Mouse (Mus musculus): ENCODE results near the gene Gm47791. TPM values are rescaled to one million over a fixed set of nuclear protein-coding genes. Genes with fewer than 3 reads are reported as not detected.
A peak's percentile ranks its signal among the peaks of the same experiment; 100 is the strongest.

The Gm47791 gene
- polyA plus RNA-seq, 1 experiment from 2014 or later = not detected

- Histone ChIP-seq H3K36me3 (ENCODE audit: control insufficient read depth, insufficient read depth) (no peaks in the 10 kb centered on the region), H3K9ac (replicated peaks; ENCODE audit: low read depth, low read length) (no peak overlapping the region), H3K27ac (ENCODE audit: low read length) (no peak overlapping the region), H3K4me3 (replicated peaks; ENCODE audit: low read length) (no peak overlapping the region), H3K9me3 (ENCODE audit: control insufficient read depth, low read length) (no peaks in the 10 kb centered on the region), H3K27me3 (replicated peaks; ENCODE audit: control insufficient read depth, insufficient read depth, low read length) (no peaks in the 10 kb centered on the region), H3K4me1 (replicated peaks; ENCODE audit: control insufficient read depth, insufficient read depth, low read length) (no peaks in the 10 kb centered on the region), H3K4me2 (ENCODE audit: low read length) (no peak overlapping the region)
- 100% methylated on average over 1 of the region's 1 CpGs for WGBS
- ATAC-seq = no peak
Measured at GRCm38 (mm10) chr1:82804059-82804458, 33.0 kb upstream of the Gm47791 start.

GRCm38 (mm10) chr1:82803608-82804007 is 32.6 kb upstream of the Gm47791 start:
- 78% methylated on average over 7 of the region's 7 CpGs for WGBS
- Histone ChIP-seq H3K4me3 (replicated peaks; ENCODE audit: low read length) (no peak overlapping the region), H3K36me3 (ENCODE audit: control insufficient read depth, insufficient read depth) (no peaks in the 10 kb centered on the region), H3K4me2 (ENCODE audit: low read length) (no peak overlapping the region), H3K27me3 (replicated peaks; ENCODE audit: control insufficient read depth, insufficient read depth, low read length) (no peaks in the 10 kb centered on the region), H3K4me1 (replicated peaks; ENCODE audit: control insufficient read depth, insufficient read depth, low read length) (no peaks in the 10 kb centered on the region), H3K9me3 (ENCODE audit: control insufficient read depth, low read length) (no peaks in the 10 kb centered on the region), H3K9ac (replicated peaks; ENCODE audit: low read depth, low read length) (no peak overlapping the region), H3K27ac (ENCODE audit: low read length) (no peak overlapping the region)
- ATAC-seq = no peak

- 0 out of 2 replicates have a peak, but pooled peaks have one; percentile 37 for ATAC-seq
- H3K27me3 ChIP-seq (replicated peaks; ENCODE audit: control insufficient read depth, insufficient read depth, low read length) = no peaks in the 10 kb centered on the region
- H3K27ac ChIP-seq (ENCODE audit: low read length) = no peak overlapping the region
- no peaks in the 10 kb centered on the region for H3K9me3 ChIP-seq (ENCODE audit: control insufficient read depth, low read length)
- H3K4me1 ChIP-seq (replicated peaks; ENCODE audit: control insufficient read depth, insufficient read depth, low read length) = no peaks in the 10 kb centered on the region
- no peak overlapping the region for H3K4me3 ChIP-seq (replicated peaks; ENCODE audit: low read length)
- H3K36me3 ChIP-seq (ENCODE audit: control insufficient read depth, insufficient read depth) = no peaks in the 10 kb centered on the region
- WGBS = 68% methylated on average over 12 of the region's 12 CpGs
- no peak overlapping the region for H3K4me2 ChIP-seq (ENCODE audit: low read length)
- no peak overlapping the region for H3K9ac ChIP-seq (replicated peaks; ENCODE audit: low read depth, low read length)
Measured at GRCm38 (mm10) chr1:82801105-82801783, 30.2 kb upstream of the Gm47791 start.

- no peaks in the 10 kb centered on the region for H3K9me3 ChIP-seq (ENCODE audit: control insufficient read depth, low read length)
- H3K36me3 ChIP-seq (ENCODE audit: control insufficient read depth, insufficient read depth) = no peaks in the 10 kb centered on the region
- H3K27me3 ChIP-seq (replicated peaks; ENCODE audit: control insufficient read depth, insufficient read depth, low read length) = no peaks in the 10 kb centered on the region
- no peak overlapping the region for H3K9ac ChIP-seq (replicated peaks; ENCODE audit: low read depth, low read length)
- H3K4me1 ChIP-seq (replicated peaks; ENCODE audit: control insufficient read depth, insufficient read depth, low read length) = no peaks in the 10 kb centered on the region
- no peak for ATAC-seq
- H3K4me2 ChIP-seq (ENCODE audit: low read length) = no peak overlapping the region
- no peak overlapping the region for H3K27ac ChIP-seq (ENCODE audit: low read length)
- 79% methylated on average over 4 of the region's 4 CpGs for WGBS
- no peak overlapping the region for H3K4me3 ChIP-seq (replicated peaks; ENCODE audit: low read length)
Measured at GRCm38 (mm10) chr1:82798922-82799321, 27.9 kb upstream of the Gm47791 start.

- H3K4me2 ChIP-seq (ENCODE audit: low read length) = no peak overlapping the region
- H3K27me3 ChIP-seq (replicated peaks; ENCODE audit: control insufficient read depth, insufficient read depth, low read length) = no peaks in the 10 kb centered on the region
- no peaks in the 10 kb centered on the region for H3K4me1 ChIP-seq (replicated peaks; ENCODE audit: control insufficient read depth, insufficient read depth, low read length)
- no peaks in the 10 kb centered on the region for H3K9me3 ChIP-seq (ENCODE audit: control insufficient read depth, low read length)
- H3K9ac ChIP-seq (replicated peaks; ENCODE audit: low read depth, low read length) = no peak overlapping the region
- WGBS = 71% methylated on average over 5 of the region's 5 CpGs
- H3K4me3 ChIP-seq (replicated peaks; ENCODE audit: low read length) = no peak overlapping the region
- no peak for ATAC-seq
- no peak overlapping the region for H3K27ac ChIP-seq (ENCODE audit: low read length)
- H3K36me3 ChIP-seq (ENCODE audit: control insufficient read depth, insufficient read depth) = no peaks in the 10 kb centered on the region
Measured at GRCm38 (mm10) chr1:82798304-82798703, 27.3 kb upstream of the Gm47791 start.

GRCm38 (mm10) chr1:82797088-82797487 is 26.0 kb upstream of the Gm47791 start:
- no peak for ATAC-seq

GRCm38 (mm10) chr1:82795702-82796443 is 24.8 kb upstream of the Gm47791 start:
- H3K27ac ChIP-seq (ENCODE audit: low read length) = no peak overlapping the region
- 88% methylated on average over 18 of the region's 18 CpGs for WGBS
- H3K4me3 ChIP-seq (replicated peaks; ENCODE audit: low read length) = no peak overlapping the region
- H3K9me3 ChIP-seq (ENCODE audit: control insufficient read depth, low read length) = no peaks in the 10 kb centered on the region
- no peak overlapping the region for H3K9ac ChIP-seq (replicated peaks; ENCODE audit: low read depth, low read length)
- no peak for ATAC-seq
- peaks cover 4% of the 10 kb centered on the region for H3K4me1 ChIP-seq (replicated peaks; ENCODE audit: control insufficient read depth, insufficient read depth, low read length)
- H3K4me2 ChIP-seq (ENCODE audit: low read length) = no peak overlapping the region
- no peaks in the 10 kb centered on the region for H3K36me3 ChIP-seq (ENCODE audit: control insufficient read depth, insufficient read depth)
- no peaks in the 10 kb centered on the region for H3K27me3 ChIP-seq (replicated peaks; ENCODE audit: control insufficient read depth, insufficient read depth, low read length)

More at GRCm38 (mm10) chr1:82797088-82797487, 26.0 kb upstream of the Gm47791 start:
- no peaks in the 10 kb centered on the region for H3K9me3 ChIP-seq (ENCODE audit: control insufficient read depth, low read length)
- H3K27ac ChIP-seq (ENCODE audit: low read length) = no peak overlapping the region
- no peaks in the 10 kb centered on the region for H3K27me3 ChIP-seq (replicated peaks; ENCODE audit: control insufficient read depth, insufficient read depth, low read length)
- no peak overlapping the region for H3K9ac ChIP-seq (replicated peaks; ENCODE audit: low read depth, low read length)
- no peaks in the 10 kb centered on the region for H3K36me3 ChIP-seq (ENCODE audit: control insufficient read depth, insufficient read depth)
- no peak overlapping the region for H3K4me3 ChIP-seq (replicated peaks; ENCODE audit: low read length)
- no peaks in the 10 kb centered on the region for H3K4me1 ChIP-seq (replicated peaks; ENCODE audit: control insufficient read depth, insufficient read depth, low read length)
- no peak overlapping the region for H3K4me2 ChIP-seq (ENCODE audit: low read length)
- 94% methylated on average over 4 of the region's 4 CpGs for WGBS

GRCm38 (mm10) chr1:82795211-82795610 is 24.2 kb upstream of the Gm47791 start:
- Histone ChIP-seq H3K4me1 (replicated peaks; ENCODE audit: control insufficient read depth, insufficient read depth, low read length) (peaks cover 8% of the 10 kb centered on the region), H3K36me3 (ENCODE audit: control insufficient read depth, insufficient read depth) (no peaks in the 10 kb centered on the region), H3K27me3 (replicated peaks; ENCODE audit: control insufficient read depth, insufficient read depth, low read length) (no peaks in the 10 kb centered on the region), H3K4me2 (ENCODE audit: low read length) (no peak overlapping the region), H3K9me3 (ENCODE audit: control insufficient read depth, low read length) (no peaks in the 10 kb centered on the region), H3K9ac (replicated peaks; ENCODE audit: low read depth, low read length) (no peak overlapping the region), H3K4me3 (replicated peaks; ENCODE audit: low read length) (no peak overlapping the region), H3K27ac (ENCODE audit: low read length) (no peak overlapping the region)
- ATAC-seq = no peak
- 95% methylated on average over 2 of the region's 2 CpGs for WGBS

GRCm38 (mm10) chr1:82793986-82794385 is 22.9 kb upstream of the Gm47791 start:
- Histone ChIP-seq H3K36me3 (ENCODE audit: control insufficient read depth, insufficient read depth) (no peaks in the 10 kb centered on the region), H3K9me3 (ENCODE audit: control insufficient read depth, low read length) (no peaks in the 10 kb centered on the region), H3K27me3 (replicated peaks; ENCODE audit: control insufficient read depth, insufficient read depth, low read length) (no peaks in the 10 kb centered on the region), H3K4me3 (replicated peaks; ENCODE audit: low read length) (no peak overlapping the region), H3K4me2 (ENCODE audit: low read length) (no peak overlapping the region), H3K4me1 (replicated peaks; ENCODE audit: control insufficient read depth, insufficient read depth, low read length) (peaks cover 8% of the 10 kb centered on the region), H3K27ac (ENCODE audit: low read length) (no peak overlapping the region), H3K9ac (replicated peaks; ENCODE audit: low read depth, low read length) (no peak overlapping the region)
- peak; percentile 55 for ATAC-seq
- 41% methylated on average over 4 of the region's 4 CpGs for WGBS

All from forebrain, embryonic 16.5 days (tissue).